Mouse (Mus musculus) layer of hippocampus, adult 2 months (tissue): Measurements from ENCODE around the gene Arpc2. TPM values are rescaled to one million over a fixed set of nuclear protein-coding genes. Genes with fewer than 3 reads are reported as not detected.

Experiments used
- DNase-seq, 2 experiments: peaks; one replicate each; pipeline ENCODE4 v3.0.0; 2022; ENCODE audit warnings: low spot score in 2 of 2
- H3K27ac ChIP-seq: fragments of 200-600 bp; 2 replicates; pipeline ENCODE4 v1.8.1; 2022
- H3K4me3 ChIP-seq: fragments of 200-600 bp; 2 replicates; pipeline ENCODE4 v1.8.1; 2022; ENCODE audit warnings: mild to moderate bottlenecking
- CTCF ChIP-seq: fragments of 200-600 bp; conservative IDR thresholded peaks from 2 replicates; pipeline ENCODE4 v1.8.1; 2022; ENCODE audit warnings: antibody characterized with exemption, mild to moderate bottlenecking, moderate library complexity
- microRNA-seq, 2 experiments: library from miRNA; unstranded; fragments of <30 nt; microRNA quantifications; one replicate each; pipeline ENCODE4 v1.2.0; 2021
- total RNA-seq, 2 experiments: library from RNA; stranded (reverse); gene quantifications; 2 replicates each; pipeline ENCODE4 v1.2.3; 2021

Arpc2 gene
- total RNA-seq, 2 experiments from 2014 or later = 393 to 396 TPM

- no peak for TF ChIP-seq CTCF
- no peak overlapping the region for H3K4me3 ChIP-seq
- H3K27ac ChIP-seq = no peak overlapping the region
- no peak for DNase-seq
Observed at GRCm38 (mm10) chr1:74316114-74316827, 80.4 kb downstream of the Arpc2 start.

Small RNAs within 50 kb of the gene (microRNA-seq; reads per million reads assigned to microRNA genes)
- 0 reads per million in 2 experiments for gene Mir1928

Other genes with a start within 250 kb of the Arpc2 start
- 10 to 100 TPM; 41.3 to 43.3 TPM for gene Tns1, start 111.6 kb upstream of the Arpc2 start, total RNA-seq
- gene Rufy4, start 110.5 kb upstream of the Arpc2 start, total RNA-seq = under 1 TPM in 1 of 2 experiments, not detected in 1; 0.25 TPM
- not detected for gene Cxcr2, start 82.1 kb upstream of the Arpc2 start, total RNA-seq
- gene Cxcr1, start 41.5 kb upstream of the Arpc2 start, total RNA-seq = not detected
- gene Gpbar1, start 42.5 kb downstream of the Arpc2 start, total RNA-seq = not detected
- gene Aamp, start 48.7 kb downstream of the Arpc2 start, total RNA-seq = 100 to 1,000 TPM; 153 to 155 TPM
- 100 to 1,000 TPM; 171 to 185 TPM for gene Pnkd, start 48.8 kb downstream of the Arpc2 start, total RNA-seq
- gene Tmbim1, start 69.5 kb downstream of the Arpc2 start, total RNA-seq = 10 to 100 TPM; 23.3 to 23.9 TPM
- gene Catip, start 126.0 kb downstream of the Arpc2 start, total RNA-seq = 1 to 10 TPM; 1.1 to 1.8 TPM
- 1 to 10 TPM; 3.1 to 3.9 TPM for gene Slc11a1, start 139.1 kb downstream of the Arpc2 start, total RNA-seq
- gene Ctdsp1, start 155.4 kb downstream of the Arpc2 start, total RNA-seq = 10 to 100 TPM; 26.4 to 28.8 TPM
- under 1 TPM; 0.49 to 0.72 TPM for gene Vil1, start 173.3 kb downstream of the Arpc2 start, total RNA-seq